7 mouse cellular contexts compared by ENCODE assay signal in the genomic region with DNA sequence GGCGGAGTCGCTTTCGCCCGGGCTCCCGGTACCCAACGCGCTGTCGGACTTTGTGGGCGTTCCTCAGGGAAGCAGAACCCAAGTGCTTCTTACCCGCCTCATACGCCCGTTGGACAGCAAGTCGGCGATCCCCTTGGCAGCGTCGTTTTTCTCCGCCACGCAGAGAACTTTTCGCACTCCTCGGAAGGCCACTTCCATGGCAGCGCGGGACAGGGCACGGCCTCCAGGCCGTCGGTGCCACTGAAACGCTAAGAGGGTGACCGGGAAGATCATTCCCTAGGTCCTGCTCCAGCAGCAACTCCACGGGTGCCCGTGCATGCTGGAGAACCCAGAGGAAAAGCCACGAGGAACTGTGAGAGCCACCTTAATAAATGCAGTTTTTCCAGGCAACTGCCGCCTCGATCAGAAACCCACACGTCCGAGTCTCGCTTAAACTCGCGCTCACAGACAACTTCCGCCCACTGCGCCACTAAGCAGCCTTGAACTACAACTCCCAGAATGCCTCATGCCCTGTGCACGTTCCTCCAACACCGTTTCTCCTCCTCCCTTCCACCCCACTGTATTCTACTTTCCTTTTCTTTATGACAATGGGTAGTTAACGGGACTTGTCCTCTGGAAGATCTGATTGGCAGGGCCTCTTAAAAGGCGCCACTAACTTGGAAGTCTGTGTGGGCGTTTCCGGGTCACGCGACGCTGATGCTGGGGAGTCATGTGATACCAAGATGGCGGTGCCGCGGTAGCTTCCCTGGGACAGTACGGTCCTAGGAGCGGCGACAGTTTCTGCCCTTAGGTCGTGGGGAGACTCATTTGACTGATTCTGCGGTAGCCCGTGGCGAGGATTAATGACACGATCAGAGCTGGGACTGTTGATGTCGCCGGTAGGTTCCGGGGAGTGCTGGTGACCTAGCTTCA. TPM values are rescaled to one million over a fixed set of nuclear protein-coding genes. Genes with fewer than 3 reads are reported as not detected.
A peak's percentile ranks its signal among the peaks of the same experiment; 100 is the strongest.
DNase-seq lines count a peak whose midpoint lies in the region; ATAC-seq lines count a peak whose summit lies in the region.

A gene (minus strand): TSS at position 537 of the 912 bp plus-strand sequence.
A gene (plus strand): TSS at position 696 of the 912 bp plus-strand sequence.

- H3K4me3 ChIP-seq in embryonic facial prominence, embryonic 11.5 days (ENCODE audit: low read depth, low read length) = peak within 1 kb of the TSS; percentile 70
- H3K4me3 ChIP-seq in limb, embryonic 10.5 days = peak within 1 kb of the TSS; percentile 90
- H3K4me3 ChIP-seq in midbrain, embryonic 13.5 days (replicated peaks) = peak within 1 kb of the TSS; percentile 87

- H3K4me1 ChIP-seq in embryonic facial prominence, embryonic 11.5 days (ENCODE audit: control insufficient read depth, insufficient read depth, low read length) = no peaks in the 10 kb centered on the region; the same call in 1 of the 2 replicates
- peaks cover 58% of the 10 kb centered on the region for H3K4me1 ChIP-seq in limb, embryonic 10.5 days
- peaks cover 72% of the 10 kb centered on the region for H3K4me1 ChIP-seq in midbrain, embryonic 13.5 days (replicated peaks)

- under 1% methylated on average over 62 of the region's 62 CpGs for WGBS in embryonic facial prominence, embryonic 11.5 days
- under 1% methylated on average over 62 of the region's 62 CpGs for WGBS in limb, embryonic 10.5 days
- under 1% methylated on average over 62 of the region's 62 CpGs for WGBS in midbrain, embryonic 13.5 days

- ATAC-seq in embryonic facial prominence, embryonic 11.5 days (replicated peaks; ENCODE audit: insufficient number of reproducible peaks, low FRiP score, low TSS enrichment, low read depth) = peak; percentile 95
- peak; percentile 86 for ATAC-seq in granulocyte monocyte progenitor cell, adult 5-6 weeks (replicated peaks; ENCODE audit: poor library complexity, severe bottlenecking)
- ATAC-seq in midbrain, embryonic 13.5 days = peak; percentile 99

- peak within 1 kb of the TSS; percentile 83 for H3K9ac ChIP-seq in embryonic facial prominence, embryonic 11.5 days (replicated peaks; ENCODE audit: low read length)
- peak within 1 kb of the TSS; percentile 79 for H3K9ac ChIP-seq in midbrain, embryonic 13.5 days (replicated peaks)

- peak within 1 kb of the TSS; percentile 69 for H3K4me2 ChIP-seq in embryonic facial prominence, embryonic 11.5 days (ENCODE audit: low read depth, low read length)
- peak within 1 kb of the TSS; percentile 91 for H3K4me2 ChIP-seq in midbrain, embryonic 13.5 days (replicated peaks)

- no peaks in the 10 kb centered on the region for H3K9me3 ChIP-seq in embryonic facial prominence, embryonic 11.5 days (replicated peaks; ENCODE audit: control insufficient read depth, low read length)
- no peaks in the 10 kb centered on the region for H3K9me3 ChIP-seq in limb, embryonic 10.5 days (replicated peaks)
- H3K9me3 ChIP-seq in midbrain, embryonic 13.5 days = no peaks in the 10 kb centered on the region

- H3K27ac ChIP-seq in embryonic facial prominence, embryonic 11.5 days (replicated peaks; ENCODE audit: low read depth, low read length) = peak within 1 kb of the TSS; percentile 52
- peak within 1 kb of the TSS; percentile 92 for H3K27ac ChIP-seq in limb, embryonic 10.5 days
- H3K27ac ChIP-seq in midbrain, embryonic 13.5 days = peak within 1 kb of the TSS; percentile 72

- no peaks in the 10 kb centered on the region; the same call in 1 of the 2 replicates for H3K36me3 ChIP-seq in embryonic facial prominence, embryonic 11.5 days (replicated peaks; ENCODE audit: control insufficient read depth, insufficient read depth, low read depth, low read length)
- peaks cover 38% of the 10 kb centered on the region for H3K36me3 ChIP-seq in limb, embryonic 10.5 days
- peaks cover 23% of the 10 kb centered on the region for H3K36me3 ChIP-seq in midbrain, embryonic 13.5 days

- peak; percentile 89 for DNase-seq in adrenal gland, postnatal 14 days
- peak; percentile 96 for DNase-seq in embryonic facial prominence, embryonic 11.5 days (ENCODE audit: low spot score)
- DNase-seq in kidney, adult 11 months = peak; percentile 87
- DNase-seq in limb, embryonic 10.5 days (ENCODE audit: low spot score) = peak; percentile 89
- peak; percentile 86 for DNase-seq in spleen, adult 12 weeks (ENCODE audit: low spot score)

- no peaks in the 10 kb centered on the region for H3K27me3 ChIP-seq in embryonic facial prominence, embryonic 11.5 days (ENCODE audit: control insufficient read depth, insufficient read depth, low read length)
- H3K27me3 ChIP-seq in limb, embryonic 10.5 days (ENCODE audit: low read depth, poor library complexity, severe bottlenecking) = no peaks in the 10 kb centered on the region
- no peaks in the 10 kb centered on the region for H3K27me3 ChIP-seq in midbrain, embryonic 13.5 days

RNA-seq across cellular contexts. Expression of the first gene that starts in this region (rescaled TPM):
- 9.2 and 9.7 TPM in 2 replicates for total RNA-seq in adrenal gland, postnatal 14 days (2021)
- polyA plus RNA-seq in embryonic facial prominence, embryonic 11.5 days (2014; fragmentation: Nextera tagmentation; extraction: Ambion mirVana) = 18.5 and 20.5 TPM in 2 replicates
- total RNA-seq in granulocyte monocyte progenitor cell, adult 5-6 weeks (2014; fragmentation: Nextera tagmentation) = 17.7 and 25.5 TPM in 2 replicates
- 23.8 and 28.9 TPM in 2 replicates for total RNA-seq in granulocyte monocyte progenitor cell, adult 5-6 weeks (2017)
- 30.2 TPM in 2 replicates for polyA plus RNA-seq in limb, embryonic 10.5 days (2016; fragmentation: Nextera tagmentation; extraction: Ambion mirVana)
- 10.6 and 11.7 TPM in 2 replicates for polyA plus RNA-seq in midbrain, embryonic 13.5 days (2015; fragmentation: Nextera tagmentation; extraction: Ambion mirVana)

RNA-seq across cellular contexts. Expression of the second gene that starts in this region (rescaled TPM):
- total RNA-seq in adrenal gland, postnatal 14 days (2021) = 20.8 and 22.4 TPM in 2 replicates
- polyA plus RNA-seq in embryonic facial prominence, embryonic 11.5 days (2014; fragmentation: Nextera tagmentation; extraction: Ambion mirVana) = 8.9 and 9.9 TPM in 2 replicates
- total RNA-seq in granulocyte monocyte progenitor cell, adult 5-6 weeks (2014; fragmentation: Nextera tagmentation) = 29.0 and 36.9 TPM in 2 replicates
- total RNA-seq in granulocyte monocyte progenitor cell, adult 5-6 weeks (2017) = 14.1 and 14.8 TPM in 2 replicates
- 8.2 and 9.3 TPM in 2 replicates for polyA plus RNA-seq in limb, embryonic 10.5 days (2016; fragmentation: Nextera tagmentation; extraction: Ambion mirVana)
- 7.0 and 7.5 TPM in 2 replicates for polyA plus RNA-seq in midbrain, embryonic 13.5 days (2015; fragmentation: Nextera tagmentation; extraction: Ambion mirVana)

Comparison
In these comparisons a context has a peak if more than half of its experiments do, and no peak if none do; other contexts are left out.
1. Peak in every context shown above with its lines: DNase-seq, ATAC-seq, H3K4me3 ChIP-seq and H3K27ac ChIP-seq.